Mouse (Mus musculus): ENCODE data around the gene Wasf3. TPM values are rescaled to one million over a fixed set of nuclear protein-coding genes. Genes with fewer than 3 reads are reported as not detected.
"Not testable (repeated sequence)": the region's sequence is repeated elsewhere in the genome, so short reads cannot be mapped to it uniquely, and the experiment has no call there.

The Wasf3 gene
- polyA plus RNA-seq, 1 experiment from 2014 or later, result 1.9 TPM

GRCm38 (mm10) chr5:146488959-146489358, 104.2 kb downstream of the Wasf3 start:
- not testable (repeated sequence) for ATAC-seq (ENCODE audit: insufficient read depth, low FRiP score)

DNA sequence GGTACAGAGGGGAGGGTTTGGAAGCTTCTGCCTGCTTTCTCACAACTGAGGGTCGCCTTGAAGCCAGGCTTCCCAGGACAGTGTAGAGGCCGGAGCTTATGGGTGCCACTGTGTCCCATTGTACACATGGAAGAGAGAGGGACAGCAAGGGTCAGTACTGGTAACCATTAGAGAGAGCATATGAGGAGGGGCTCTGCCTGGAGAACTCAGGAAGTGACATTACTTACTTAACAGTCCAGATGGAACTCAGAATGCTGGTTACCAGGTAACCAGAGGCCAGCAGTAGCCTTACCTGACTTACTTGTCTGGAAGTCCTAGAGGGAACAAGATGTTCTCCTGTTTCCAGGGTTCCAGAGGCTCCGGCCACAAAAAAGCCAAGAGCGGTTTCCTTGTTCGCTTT, 106.3 kb downstream of the Wasf3 start, which contains the start of gene Gm6370:
TSS of gene Gm6370 (plus strand) at position 301 of the 400 bp plus-strand sequence.
- H3K4me3 ChIP-seq (replicated peaks; ENCODE audit: low read length); H3K36me3 ChIP-seq (ENCODE audit: control insufficient read depth, insufficient read depth, low read length); H3K9ac ChIP-seq (ENCODE audit: low read length); H3K4me2 ChIP-seq (ENCODE audit: low read depth, low read length); H3K9me3 ChIP-seq (replicated peaks; ENCODE audit: control insufficient read depth, low read length); H3K27ac ChIP-seq (ENCODE audit: low read length); H3K4me1 ChIP-seq (ENCODE audit: control insufficient read depth, insufficient read depth, low read length); ATAC-seq (ENCODE audit: insufficient read depth, low FRiP score); H3K27me3 ChIP-seq (ENCODE audit: control insufficient read depth, insufficient read depth, low read length): not testable (repeated sequence)
- no CpG with 5 or more reads among the region's 5 CpGs for WGBS

More at GRCm38 (mm10) chr5:146488959-146489358, 104.2 kb downstream of the Wasf3 start:
- H3K36me3 ChIP-seq (ENCODE audit: control insufficient read depth, insufficient read depth, low read length); H3K27ac ChIP-seq (ENCODE audit: low read length); H3K9me3 ChIP-seq (replicated peaks; ENCODE audit: control insufficient read depth, low read length); H3K27me3 ChIP-seq (ENCODE audit: control insufficient read depth, insufficient read depth, low read length); H3K9ac ChIP-seq (ENCODE audit: low read length); H3K4me2 ChIP-seq (ENCODE audit: low read depth, low read length); H3K4me1 ChIP-seq (ENCODE audit: control insufficient read depth, insufficient read depth, low read length); H3K4me3 ChIP-seq (replicated peaks; ENCODE audit: low read length): not testable (repeated sequence)
- WGBS, result 11% methylated on average over 3 of the region's 4 CpGs

DNA sequence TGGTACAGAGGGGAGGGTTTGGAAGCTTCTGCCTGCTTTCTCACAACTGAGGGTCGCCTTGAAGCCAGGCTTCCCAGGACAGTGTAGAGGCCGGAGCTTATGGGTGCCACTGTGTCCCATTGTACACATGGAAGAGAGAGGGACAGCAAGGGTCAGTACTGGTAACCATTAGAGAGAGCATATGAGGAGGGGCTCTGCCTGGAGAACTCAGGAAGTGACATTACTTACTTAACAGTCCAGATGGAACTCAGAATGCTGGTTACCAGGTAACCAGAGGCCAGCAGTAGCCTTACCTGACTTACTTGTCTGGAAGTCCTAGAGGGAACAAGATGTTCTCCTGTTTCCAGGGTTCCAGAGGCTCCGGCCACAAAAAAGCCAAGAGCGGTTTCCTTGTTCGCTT, 117.3 kb downstream of the Wasf3 start, which contains the start of gene 4930449I24Rik:
TSS of gene 4930449I24Rik (plus strand) at position 301 of the 400 bp plus-strand sequence.
- not testable (repeated sequence) for H3K9ac ChIP-seq (ENCODE audit: low read length); H3K36me3 ChIP-seq (ENCODE audit: control insufficient read depth, insufficient read depth, low read length); H3K27ac ChIP-seq (ENCODE audit: low read length); H3K4me3 ChIP-seq (replicated peaks; ENCODE audit: low read length); H3K9me3 ChIP-seq (replicated peaks; ENCODE audit: control insufficient read depth, low read length); H3K4me2 ChIP-seq (ENCODE audit: low read depth, low read length); ATAC-seq (ENCODE audit: insufficient read depth, low FRiP score); H3K4me1 ChIP-seq (ENCODE audit: control insufficient read depth, insufficient read depth, low read length); H3K27me3 ChIP-seq (ENCODE audit: control insufficient read depth, insufficient read depth, low read length)
- no CpG with 5 or more reads among the region's 5 CpGs for WGBS

- H3K4me1 ChIP-seq (ENCODE audit: control insufficient read depth, insufficient read depth, low read length); H3K9me3 ChIP-seq (replicated peaks; ENCODE audit: control insufficient read depth, low read length); ATAC-seq (ENCODE audit: insufficient read depth, low FRiP score); H3K27ac ChIP-seq (ENCODE audit: low read length); H3K36me3 ChIP-seq (ENCODE audit: control insufficient read depth, insufficient read depth, low read length); H3K4me3 ChIP-seq (replicated peaks; ENCODE audit: low read length); H3K27me3 ChIP-seq (ENCODE audit: control insufficient read depth, insufficient read depth, low read length); H3K4me2 ChIP-seq (ENCODE audit: low read depth, low read length); H3K9ac ChIP-seq (ENCODE audit: low read length): not testable (repeated sequence)
- WGBS, result no CpG with 5 or more reads among the region's 5 CpGs
Measured at GRCm38 (mm10) chr5:146513823-146514222, 129.0 kb downstream of the Wasf3 start, which contains the start of gene Gm3402. Gm3402 (plus strand) TSS chr5:146514123.

Other genes starting within 250 kb of the Wasf3 start
- not detected in 2 replicates for gene Gm5565, start 224.4 kb upstream of the Wasf3 start, polyA plus RNA-seq (2015; fragmentation: Nextera tagmentation; extraction: Ambion mirVana)
- gene Gm6309, start 214.3 kb upstream of the Wasf3 start, polyA plus RNA-seq (2015; fragmentation: Nextera tagmentation; extraction: Ambion mirVana), result not detected in 2 replicates
- gene 1700001J03Rik, start 199.7 kb upstream of the Wasf3 start, polyA plus RNA-seq (2015; fragmentation: Nextera tagmentation; extraction: Ambion mirVana), result not detected in 2 replicates
- gene Rnf6, start 163.4 kb upstream of the Wasf3 start, polyA plus RNA-seq (2015; fragmentation: Nextera tagmentation; extraction: Ambion mirVana), result 58.1 and 64.6 TPM in 2 replicates
- 11.5 and 13.0 TPM in 2 replicates for gene Cdk8, start 153.8 kb upstream of the Wasf3 start, polyA plus RNA-seq (2015; fragmentation: Nextera tagmentation; extraction: Ambion mirVana)
- gene Gm6408, start 97.0 kb downstream of the Wasf3 start, polyA plus RNA-seq (2015; fragmentation: Nextera tagmentation; extraction: Ambion mirVana), result not detected in 2 replicates
- not detected in 2 replicates for gene Gm6370, start 106.4 kb downstream of the Wasf3 start, polyA plus RNA-seq (2015; fragmentation: Nextera tagmentation; extraction: Ambion mirVana)
- gene 4930449I24Rik, start 117.4 kb downstream of the Wasf3 start, polyA plus RNA-seq (2015; fragmentation: Nextera tagmentation; extraction: Ambion mirVana), result not detected in 2 replicates
- gene Gm3402, start 129.1 kb downstream of the Wasf3 start, polyA plus RNA-seq (2015; fragmentation: Nextera tagmentation; extraction: Ambion mirVana), result not detected in 2 replicates
- not detected in 2 replicates for gene Gm3404, start 140.8 kb downstream of the Wasf3 start, polyA plus RNA-seq (2015; fragmentation: Nextera tagmentation; extraction: Ambion mirVana)
- not detected in 2 replicates for gene Gm3409, start 152.7 kb downstream of the Wasf3 start, polyA plus RNA-seq (2015; fragmentation: Nextera tagmentation; extraction: Ambion mirVana)
- gene Gm3415, start 171.2 kb downstream of the Wasf3 start, polyA plus RNA-seq (2015; fragmentation: Nextera tagmentation; extraction: Ambion mirVana), result not detected in 2 replicates
- gene Gpr12, start 200.3 kb downstream of the Wasf3 start, polyA plus RNA-seq (2015; fragmentation: Nextera tagmentation; extraction: Ambion mirVana), result 0.23 and 0.36 TPM in 2 replicates